Mouse (Mus musculus) layer of hippocampus, adult 9-11 months (tissue): ENCODE results near the gene Litaf.

Experiments used
- DNase-seq: peaks from one replicate; pipeline ENCODE4 v3.0.0; 2022

Litaf gene

DNA sequence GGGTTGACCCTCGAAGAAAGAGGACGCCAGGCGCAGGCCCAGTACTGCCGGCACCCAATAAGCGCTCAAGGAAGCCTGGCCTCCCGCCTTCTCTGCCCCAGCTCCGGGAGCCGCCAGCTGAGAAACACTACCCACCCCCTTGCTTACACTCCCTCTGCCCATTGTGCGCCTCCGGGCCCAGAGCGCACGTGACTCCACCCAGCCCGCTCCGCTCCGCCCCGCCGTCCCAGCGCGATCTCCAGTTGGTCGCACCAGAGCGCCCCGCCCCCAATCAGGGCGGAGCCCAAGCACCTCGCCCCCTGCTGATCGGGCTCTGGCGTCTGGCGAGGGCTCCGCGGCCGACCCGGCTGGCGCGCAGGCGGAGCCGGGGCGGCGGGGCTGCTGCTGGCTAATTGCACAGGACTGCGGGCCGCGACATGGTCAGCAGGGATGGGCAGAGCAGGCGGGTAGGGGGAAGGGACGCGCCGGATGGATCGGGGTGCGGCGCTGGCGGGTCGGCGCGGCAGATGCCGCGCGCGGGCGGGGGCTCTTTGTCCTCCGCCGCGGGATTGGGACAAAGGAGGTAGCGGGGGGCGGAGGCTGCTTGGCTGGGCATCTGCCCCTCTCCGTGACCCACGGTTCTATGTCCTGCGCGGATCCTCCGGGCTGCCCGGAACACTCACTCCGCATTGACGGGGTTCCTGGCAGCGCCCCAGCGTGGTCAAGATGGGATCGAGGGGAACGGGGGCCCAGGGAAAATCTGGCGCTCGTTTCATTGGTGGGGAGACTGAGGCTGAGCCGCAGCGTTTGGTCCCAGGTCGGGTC lies at the start of gene Litaf:
Gene Litaf, minus strand, starts transcription at position 129 of the 804 bp plus-strand sequence.
- DNase-seq: peak; percentile 98

DNA sequence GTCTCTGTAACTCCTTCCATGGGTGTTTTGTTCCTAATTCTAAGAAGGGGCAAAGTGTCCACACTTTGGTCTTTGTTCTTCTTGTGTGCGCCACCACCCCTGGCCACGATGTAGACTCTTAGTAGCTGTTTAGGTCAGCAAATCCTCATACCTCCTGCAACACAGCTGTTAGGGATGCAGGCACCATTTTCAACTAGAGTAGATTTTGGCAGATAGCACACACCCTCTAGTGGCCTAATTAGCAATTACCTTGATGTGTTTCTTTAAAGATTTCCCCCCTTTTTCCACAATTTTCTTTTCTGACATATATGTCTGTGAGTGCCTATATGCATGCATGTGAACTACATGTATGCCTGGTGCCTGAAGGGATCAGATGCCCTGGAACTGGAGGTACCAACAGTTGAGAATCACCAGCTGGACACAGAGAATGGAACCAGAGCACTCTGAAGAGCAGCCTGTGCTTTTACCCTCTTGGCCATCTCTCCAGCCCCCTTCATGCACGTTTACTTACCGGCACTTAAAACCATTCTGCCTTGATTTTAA lies 43.3 kb upstream of the Litaf start:
- DNase-seq: no peak

DNA sequence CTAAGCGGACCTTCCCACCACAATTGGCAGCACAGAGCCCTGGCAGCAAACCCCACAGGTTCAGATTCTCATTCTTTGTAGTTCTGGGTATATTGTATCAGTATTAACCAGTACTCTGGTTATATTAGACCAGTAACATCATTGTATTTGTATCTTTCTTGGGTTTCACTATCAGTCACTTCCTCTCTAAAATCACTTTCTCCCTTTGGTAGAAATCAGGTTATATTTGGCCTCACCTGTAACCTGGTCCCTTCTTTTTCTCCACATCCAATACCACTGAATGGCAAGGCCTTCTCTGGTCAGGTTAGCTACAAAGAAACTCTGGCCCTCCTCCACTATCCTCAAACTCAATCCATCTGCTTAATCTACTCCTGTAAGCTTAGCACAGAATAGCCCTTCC lies 38.9 kb upstream of the Litaf start:
- DNase-seq: no peak

DNA sequence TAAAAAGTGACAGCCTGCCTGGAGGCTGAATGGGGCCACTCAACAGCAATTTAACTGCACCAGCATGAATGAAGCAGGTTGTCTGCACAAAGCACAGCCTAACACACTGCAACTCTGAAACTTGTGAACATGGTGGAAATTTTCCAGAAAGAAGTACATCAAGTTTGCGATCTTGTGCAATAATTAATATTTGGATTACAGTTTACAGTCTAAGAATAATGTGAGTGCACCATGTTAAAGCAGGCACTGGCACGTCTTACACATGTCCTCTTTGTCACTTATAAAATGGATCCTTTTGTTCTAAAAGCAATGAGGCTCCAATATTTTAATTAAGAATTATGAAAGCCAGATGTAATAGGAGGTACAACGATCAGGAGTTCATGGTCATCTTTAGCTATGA lies 31.3 kb upstream of the Litaf start:
- no peak for DNase-seq

DNA sequence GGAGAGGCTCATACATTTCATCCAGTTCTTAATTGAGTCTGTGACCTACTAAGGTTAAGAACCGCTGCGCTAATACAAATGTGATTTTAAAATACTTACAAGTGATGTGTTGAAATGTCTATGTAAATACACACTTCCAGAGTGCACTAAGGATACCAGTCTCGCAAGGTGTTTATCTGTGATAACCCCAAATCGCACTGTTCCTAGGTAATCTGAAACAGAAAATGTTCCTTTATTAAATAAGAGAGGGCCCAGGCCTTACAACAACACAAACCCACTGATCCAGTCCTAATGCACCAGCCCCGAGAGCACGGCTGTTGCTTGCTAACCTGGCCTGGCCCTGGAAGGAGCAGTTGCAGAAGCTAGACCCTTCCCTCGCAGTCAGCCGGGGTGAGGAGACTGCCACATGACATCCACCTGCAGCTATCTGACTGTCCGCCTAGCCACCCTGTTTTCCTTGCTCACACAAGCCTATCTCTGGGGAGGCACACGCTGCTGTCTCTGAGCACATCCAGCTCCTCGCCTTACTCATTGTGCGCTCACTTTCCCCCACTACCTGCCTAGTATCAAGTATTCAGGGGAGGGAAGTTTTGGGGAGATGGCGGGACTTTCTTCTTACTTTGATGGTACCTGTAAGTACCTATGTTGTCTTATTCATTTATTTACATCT lies 27.9 kb upstream of the Litaf start:
- DNase-seq: no peak

DNA sequence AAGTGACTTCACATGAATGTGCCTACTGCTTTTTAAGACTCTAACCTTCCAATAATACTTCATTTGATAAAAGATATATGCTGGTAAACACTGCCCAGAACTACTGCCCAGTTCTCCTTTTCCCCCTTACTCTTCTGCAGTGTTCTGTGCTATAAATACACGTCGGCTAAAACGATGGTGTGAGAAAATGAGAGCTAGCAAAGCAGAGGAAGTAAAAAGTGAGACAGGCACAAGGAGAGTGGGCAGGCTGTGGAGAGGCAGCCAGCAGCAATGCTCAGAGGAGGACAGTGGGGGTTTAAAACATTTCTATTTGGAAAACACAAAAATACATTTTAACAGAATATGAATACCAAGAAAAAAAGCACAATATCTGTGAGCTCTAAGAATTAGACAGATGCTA lies 26.6 kb upstream of the Litaf start:
- peak; percentile 68 for DNase-seq

DNA sequence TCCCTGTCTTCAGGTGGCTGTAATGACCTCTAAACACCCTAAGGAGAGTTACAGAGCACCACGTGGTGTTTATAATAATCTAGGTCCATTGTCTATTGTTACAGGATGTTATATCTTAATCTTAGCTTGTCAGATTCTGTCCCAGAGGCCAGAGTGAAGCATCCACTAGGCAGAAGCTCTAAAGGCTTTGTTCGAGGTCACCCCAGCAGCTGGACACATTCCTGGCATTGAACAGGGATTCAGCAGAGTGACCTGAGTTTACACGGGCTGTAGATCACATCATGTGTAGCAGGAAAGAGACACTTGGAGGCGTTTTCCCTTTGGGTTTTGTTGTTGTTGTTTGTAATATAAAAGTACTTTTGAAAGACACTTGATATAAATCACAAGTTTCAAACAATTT lies 26.1 kb upstream of the Litaf start:
- DNase-seq: no peak

DNA sequence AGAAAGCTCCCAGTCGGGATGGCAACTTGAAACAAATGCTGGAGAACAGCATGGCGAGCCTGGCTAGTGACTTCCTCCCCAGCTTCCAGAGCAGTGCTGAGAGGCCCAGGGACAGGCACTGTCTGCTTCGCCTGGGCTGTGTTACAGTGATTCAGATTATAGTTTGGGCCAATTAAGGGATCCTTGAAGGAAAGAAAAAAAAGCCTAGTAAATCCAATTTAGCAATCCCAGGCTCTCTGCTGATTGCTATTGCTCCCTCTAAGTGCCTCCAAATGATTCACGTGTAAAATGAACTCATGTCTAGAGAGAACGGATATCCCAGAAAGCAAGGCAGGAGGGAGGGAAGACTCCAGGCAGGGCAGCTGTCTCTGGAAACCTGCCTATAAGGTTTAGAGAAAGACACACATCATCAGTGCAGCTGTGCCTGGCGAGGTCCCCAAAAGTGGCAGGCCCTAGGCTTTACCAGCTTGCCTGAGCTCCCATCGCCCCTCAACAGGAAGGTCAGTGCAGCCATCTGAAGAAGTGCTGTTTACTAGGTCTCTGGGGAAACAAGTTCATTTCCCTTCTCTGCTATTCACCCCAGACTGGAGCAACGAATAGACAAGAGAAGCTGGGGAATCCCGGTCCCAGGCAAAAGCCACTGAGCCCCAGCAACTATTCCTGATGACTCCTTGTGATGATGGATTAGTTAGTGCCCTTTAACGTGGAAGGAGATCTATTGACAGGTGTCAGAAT lies 25.0 kb upstream of the Litaf start:
- no peak for DNase-seq

DNA sequence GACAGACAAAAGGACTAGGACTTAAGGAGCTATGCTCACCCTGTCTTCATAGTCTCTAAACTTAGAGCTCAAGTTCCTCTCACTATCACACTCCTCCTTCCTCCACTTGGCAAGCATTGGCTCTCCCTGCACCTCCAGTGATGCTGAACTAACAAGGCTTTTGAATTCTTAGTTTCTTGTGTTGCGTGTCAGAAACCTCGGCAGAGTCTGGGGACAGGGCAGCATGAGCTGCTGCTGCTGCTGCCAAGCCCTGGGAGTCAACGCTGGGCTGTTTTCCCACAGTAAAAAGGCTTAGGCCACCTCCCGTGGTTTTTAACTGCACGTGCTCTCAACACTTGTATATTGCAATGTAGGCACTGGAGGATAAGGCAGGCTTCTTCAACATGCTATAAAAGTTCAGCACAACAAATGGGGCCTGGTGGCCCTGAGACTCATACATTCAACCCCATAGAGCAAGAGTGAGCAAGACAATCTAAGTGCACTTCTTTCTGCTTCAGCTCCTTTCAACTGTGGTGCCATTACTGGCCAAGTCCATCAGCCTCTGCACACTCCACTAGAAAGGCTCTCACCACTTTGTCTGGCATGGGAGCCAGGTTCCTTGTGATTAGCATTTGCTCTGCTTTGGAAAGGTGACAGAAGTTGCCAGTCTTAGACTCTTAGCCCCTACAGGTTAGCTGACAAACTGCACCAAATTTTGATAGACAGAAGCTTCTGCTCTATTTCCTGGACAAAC lies 21.1 kb upstream of the Litaf start:
- DNase-seq: no peak

DNA sequence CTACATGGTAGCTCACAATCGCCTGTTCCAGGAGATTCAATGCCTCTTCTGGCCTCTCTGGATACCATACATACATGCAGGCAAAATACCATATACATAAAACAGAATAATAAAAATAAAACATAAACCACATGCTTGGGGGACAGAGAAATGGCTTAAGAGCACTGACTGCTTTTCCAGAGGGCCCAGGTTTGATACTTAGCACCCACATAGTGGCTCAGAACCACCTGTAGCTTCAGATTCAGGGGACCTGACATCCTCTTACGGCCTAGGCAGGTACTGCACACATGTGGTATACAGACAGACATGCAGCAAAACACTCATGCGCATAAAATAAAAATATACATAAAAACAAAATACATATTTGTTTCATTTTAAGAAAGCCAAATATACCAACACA lies 20.3 kb upstream of the Litaf start:
- DNase-seq: no peak

DNA sequence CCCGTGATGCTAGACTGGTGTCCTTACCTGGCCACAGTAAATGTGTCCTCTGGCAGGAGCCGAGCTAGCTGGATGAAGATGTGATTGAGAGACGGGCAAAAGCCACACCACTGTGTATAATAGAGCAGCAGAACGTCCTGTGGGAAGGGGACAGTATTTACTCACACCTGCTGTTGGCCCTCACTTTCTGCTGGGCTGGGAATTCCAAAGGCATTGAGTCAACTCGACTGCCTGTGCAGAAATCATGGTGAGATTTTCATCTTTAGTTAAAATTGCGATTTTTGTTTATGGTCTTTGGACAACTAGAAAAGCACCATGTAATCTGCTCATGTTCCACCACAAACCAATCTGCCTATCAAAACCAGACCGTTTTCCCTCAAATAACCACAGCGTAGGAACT lies 18.2 kb upstream of the Litaf start:
- DNase-seq: no peak

DNA sequence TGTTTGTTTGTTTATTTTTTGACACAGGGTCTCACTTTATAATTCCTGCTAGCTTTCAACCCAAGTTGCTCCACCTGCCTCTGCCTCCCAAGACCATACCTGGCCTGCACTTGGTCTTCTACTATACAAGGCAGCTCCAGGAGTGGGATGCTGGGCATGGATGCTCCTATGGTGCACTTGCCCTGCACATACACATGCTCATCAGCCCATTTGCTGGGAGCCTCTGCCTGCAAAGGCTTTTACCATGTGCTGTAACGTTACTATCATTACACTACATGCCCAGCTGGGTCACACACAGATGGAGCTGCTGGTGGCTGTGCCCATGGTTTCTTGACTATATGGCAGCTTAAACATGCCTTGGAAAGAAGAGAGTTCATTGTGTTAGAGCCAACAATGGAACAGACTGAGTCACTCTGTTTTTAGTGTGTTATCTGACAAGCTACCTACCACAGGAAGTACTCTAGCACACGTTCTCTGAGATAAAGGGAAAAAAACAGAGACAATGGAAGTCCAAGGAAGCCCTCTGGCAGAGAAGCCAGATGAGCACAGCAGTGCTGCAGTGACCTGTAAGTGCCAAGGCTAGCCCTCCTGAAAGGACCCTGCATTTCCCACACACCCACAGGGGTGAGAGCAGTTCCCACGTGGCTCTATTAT lies 12.4 kb upstream of the Litaf start:
- DNase-seq: no peak

DNA sequence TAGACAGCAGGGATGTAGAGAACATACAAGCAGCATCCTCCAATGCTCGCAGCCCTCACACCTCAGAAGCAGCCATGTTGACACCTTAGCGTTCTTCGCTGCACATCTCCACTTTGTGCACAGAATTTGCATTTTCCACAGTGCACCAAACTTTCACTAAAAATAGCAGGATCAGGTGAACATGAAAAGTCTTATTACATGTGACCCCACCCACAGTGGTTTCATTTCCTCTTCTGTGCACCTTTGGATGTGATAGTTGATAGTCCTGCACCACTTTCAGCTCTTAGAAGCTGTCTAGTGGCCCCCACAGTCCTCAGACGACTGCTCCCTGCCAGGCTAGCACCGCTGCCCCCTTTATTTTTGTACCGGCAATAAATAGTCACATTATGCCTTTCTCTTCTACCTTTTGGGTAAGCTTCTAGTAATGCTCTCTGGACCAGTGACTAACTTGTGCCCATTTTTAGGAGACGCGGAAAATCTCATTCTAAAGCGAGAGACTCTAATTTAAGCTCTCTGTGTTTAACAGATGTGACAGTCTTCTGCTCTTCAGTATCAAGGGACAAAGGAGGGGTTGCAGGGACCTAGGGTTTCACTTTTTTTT lies 11.7 kb upstream of the Litaf start:
- no peak for DNase-seq

DNA sequence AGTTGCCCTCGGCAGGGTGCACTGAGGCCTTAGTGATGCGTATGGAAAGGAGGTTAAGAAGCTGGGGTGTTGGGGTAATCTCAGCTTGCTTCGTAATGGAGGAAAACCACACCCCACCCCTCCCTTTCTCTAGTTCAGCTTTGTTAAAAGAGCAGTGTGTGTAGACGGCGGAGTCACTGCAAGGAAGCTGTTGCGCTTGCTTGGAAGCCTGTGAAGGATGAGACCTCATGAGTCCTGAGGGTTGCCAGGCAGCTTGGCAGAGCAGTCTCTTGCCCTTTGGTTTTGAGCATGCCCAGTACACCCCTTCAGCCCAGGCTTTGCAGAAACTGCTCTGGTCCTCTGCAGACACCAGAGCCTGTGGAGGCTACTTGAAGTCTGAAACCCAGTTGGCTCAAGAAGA lies 7.1 kb upstream of the Litaf start:
- no peak for DNase-seq

DNA sequence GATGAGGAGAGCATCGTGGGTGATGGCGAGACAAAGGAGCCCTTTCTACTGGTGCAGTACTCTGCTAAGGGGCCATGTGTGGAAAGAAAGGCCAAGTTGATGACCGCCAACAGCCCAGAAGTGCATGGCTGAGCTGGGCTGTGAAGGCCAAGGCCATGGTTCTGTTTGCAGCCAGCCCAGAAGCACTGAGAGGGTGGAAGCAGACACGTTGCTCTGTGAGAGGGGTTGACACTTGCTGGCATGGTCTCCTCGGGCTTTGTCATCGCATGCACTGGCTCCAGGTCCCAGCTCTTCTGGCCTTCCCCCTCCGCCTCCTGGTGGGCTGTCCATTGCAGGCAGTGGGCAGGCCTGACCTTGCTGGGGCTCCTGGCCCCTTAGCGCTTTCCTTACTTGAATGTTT lies 6.5 kb upstream of the Litaf start:
- no peak for DNase-seq

DNA sequence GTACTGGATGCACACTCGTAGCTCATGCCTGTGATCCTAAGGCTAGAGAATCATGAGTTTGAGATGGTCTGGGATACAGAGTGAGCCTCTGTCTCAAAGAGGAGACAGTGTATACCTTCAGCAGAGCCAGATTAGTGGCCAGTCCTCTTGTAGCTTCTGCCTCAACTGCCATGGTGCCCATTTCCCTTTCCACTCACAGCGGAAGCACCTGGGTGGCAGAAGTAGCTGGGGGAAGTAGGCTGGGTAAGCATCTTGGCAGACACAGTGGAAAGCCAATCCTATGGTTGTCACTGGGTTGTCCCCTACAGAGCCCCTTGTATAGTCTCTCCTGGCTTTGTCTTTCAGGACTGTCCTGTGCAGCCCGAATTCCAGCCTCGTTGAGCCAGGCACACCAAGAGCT lies 5.9 kb upstream of the Litaf start:
- DNase-seq: no peak

DNA sequence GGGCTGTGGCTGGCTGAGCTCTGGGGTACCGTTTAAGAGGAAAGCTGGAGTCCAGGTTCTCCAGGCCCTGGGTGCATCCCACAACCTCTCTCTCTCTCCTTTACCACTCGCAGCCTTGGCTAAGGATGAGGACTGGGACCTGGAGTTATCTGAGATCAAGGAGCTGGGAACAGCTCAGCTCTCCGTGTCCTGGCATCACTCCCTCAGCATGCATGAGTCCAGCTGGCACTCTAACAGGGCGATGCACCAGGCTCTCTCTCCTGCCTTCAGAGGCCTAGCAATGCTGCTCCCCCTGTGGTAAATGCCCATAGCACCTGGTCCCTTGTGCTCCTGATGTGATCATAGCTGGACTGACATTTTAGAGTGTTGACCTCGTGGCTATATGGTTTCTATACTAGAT lies 5.2 kb upstream of the Litaf start:
- no peak for DNase-seq

DNA sequence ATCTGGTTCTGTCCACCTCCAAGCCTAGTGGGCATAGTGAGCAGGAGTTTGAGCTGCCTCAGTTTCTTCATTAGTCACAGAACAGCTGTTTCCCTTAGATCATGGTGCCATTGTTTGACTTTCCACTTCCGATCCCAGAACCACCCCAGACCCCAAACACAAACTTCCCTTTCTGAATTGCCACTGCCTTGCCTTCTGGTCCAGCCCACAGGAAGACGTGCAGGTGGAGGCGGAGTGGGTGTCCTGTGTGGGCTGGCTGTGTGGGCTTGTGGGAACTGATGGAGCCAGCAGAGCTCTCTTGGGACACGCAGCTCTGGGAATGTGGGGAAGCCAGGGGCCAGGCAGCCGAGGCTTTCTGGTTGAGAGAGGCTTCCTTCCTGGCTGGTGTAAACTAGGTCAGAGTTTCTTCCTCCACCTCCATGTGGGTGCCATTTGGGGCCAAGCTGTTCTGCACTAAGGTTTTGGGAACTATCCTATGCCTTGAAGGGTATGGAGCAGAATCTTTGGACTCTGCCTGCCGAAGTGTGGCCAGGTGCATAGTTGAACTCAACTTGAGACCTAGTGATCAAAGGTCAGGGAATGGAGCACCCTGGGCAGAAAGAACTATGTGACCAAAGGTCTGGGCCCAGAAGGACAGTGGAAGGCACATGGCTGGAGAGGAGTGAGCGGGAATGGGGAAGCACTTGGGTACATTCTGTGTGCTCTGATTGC lies 3.9 kb upstream of the Litaf start:
- no peak for DNase-seq

DNA sequence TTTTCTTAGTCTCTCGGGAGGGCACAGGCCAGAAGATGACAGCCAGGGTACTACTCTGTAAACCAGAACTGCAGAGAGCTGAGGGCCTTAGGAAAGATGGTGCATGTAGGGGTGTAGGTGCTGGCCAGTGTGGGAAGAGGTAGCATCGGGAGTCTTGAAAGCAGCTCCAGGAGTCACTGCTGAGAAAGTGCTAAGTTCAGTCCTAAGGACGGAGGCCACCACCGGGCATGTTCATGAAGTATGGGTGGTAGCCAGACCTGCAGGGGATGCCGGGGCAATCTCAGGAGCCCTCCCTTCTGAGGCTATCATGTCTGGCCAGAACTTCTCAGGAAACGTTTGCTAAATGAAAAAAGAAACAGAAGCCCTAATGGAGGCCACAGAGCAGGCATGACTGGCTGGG lies 3.3 kb upstream of the Litaf start:
- DNase-seq: no peak

DNA sequence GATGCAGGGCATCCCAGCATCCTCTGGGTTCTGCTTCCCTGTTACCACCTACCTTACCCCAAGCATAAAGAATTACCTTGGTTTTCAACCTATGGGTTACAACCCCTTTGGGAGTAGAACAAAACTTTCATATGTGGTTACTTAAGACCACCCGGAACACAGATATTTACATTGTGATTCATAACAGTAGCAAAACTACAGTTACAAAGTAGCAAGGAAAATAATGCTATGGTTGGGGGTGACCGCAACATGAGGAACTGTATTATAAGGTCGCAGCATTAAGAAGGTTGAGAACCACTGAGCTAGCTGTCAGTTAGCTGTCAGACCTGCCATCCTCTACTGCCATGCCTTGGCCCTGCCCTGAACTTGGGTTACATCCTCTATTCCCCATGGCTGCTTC lies 2.7 kb upstream of the Litaf start:
- no peak for DNase-seq

DNA sequence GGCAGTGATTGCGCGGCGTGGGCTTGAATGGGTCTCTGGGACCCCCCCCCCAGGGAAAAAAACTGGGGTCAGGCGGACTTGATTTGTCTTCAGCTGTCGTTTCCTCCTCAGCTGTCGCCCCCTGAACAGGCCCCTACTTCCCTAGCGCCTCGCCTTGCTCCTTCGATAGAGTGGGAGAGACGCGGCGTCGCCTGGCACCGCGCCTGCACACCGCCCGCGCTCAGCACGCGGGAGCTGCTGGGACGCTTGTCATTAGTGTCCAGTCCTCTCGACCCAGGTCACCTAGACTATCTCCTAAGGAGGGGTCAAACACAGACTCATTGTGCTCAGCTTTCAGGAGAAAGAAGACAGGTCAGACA lies 855 bp upstream of the Litaf start:
- peak; percentile 57 for DNase-seq

DNA sequence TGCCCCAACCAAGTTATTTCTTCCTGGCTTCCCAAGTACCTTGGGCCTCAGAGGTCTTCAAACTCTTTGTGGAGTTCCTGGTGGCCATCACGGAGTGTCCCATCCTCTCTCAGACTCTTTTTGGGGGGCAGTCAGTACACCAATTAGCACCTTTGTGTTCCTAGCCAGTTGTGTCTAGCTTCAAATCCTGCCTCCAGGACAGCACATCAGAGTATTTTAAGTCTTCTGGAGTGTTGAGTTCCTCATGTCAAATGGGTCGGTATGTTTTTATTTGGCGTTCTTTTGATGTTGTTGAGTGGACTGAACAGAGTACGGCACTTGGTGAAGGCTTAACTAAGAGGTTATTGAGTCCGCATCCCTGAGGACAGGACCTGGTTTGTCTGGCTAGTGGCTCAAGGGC lies 526 bp downstream of the Litaf start:
- no peak for DNase-seq
